Mouse (Mus musculus) MEL (cell line): Measurements from ENCODE around the gene Gclc. TPM values are rescaled to one million over a fixed set of nuclear protein-coding genes. Genes with fewer than 3 reads are reported as not detected.
A peak's percentile ranks its signal among the peaks of the same experiment; 100 is the strongest.

Experiments
- DNase-seq: peaks from one replicate; pipeline ENCODE4 v3.0.0; 2011; ENCODE audit warnings: low read depth, low spot score
- H3K27ac ChIP-seq: 2 replicates; pipeline ENCODE4 v1.5.1; 2012; ENCODE audit warnings: low read depth, mild to moderate bottlenecking, control low read depth, low read length, moderate library complexity; ENCODE audit not compliant: control insufficient read depth
- H3K27me3 ChIP-seq, 2 experiments: fragments of 150-350 bp in 1 of 2; sonication (generic) in 1 of 2; 2 replicates each; pipeline ENCODE4 v1.6.1; 2012; ENCODE audit warnings: low read length in 2 of 2, mild to moderate bottlenecking in 2 of 2, improper control_type of control experiment in 1 of 2, moderate library complexity in 1 of 2; ENCODE audit not compliant: insufficient read depth in 2 of 2, control insufficient read depth in 1 of 2
- H3K36me3 ChIP-seq, 2 experiments: 2 replicates each; pipeline ENCODE4 v1.6.1; 2012 to 2014; ENCODE audit warnings: low read length in 2 of 2, improper control_type of control experiment in 1 of 2, inconsistent platforms in 1 of 2, mild to moderate bottlenecking in 1 of 2; ENCODE audit not compliant: insufficient read depth in 2 of 2, control insufficient read depth in 1 of 2
- H3K4me1 ChIP-seq, 2 experiments: fragments of 150-350 bp in 1 of 2; sonication (generic) in 1 of 2; 2 replicates each; pipeline ENCODE4 v1.6.1; 2012; ENCODE audit warnings: low read length in 2 of 2, improper control_type of control experiment in 1 of 2, mild to moderate bottlenecking in 1 of 2; ENCODE audit not compliant: insufficient read depth in 2 of 2, control insufficient read depth in 1 of 2
- H3K4me3 ChIP-seq, 2 experiments: fragments of 150-350 bp in 1 of 2; sonication (generic) in 1 of 2; 2 replicates each; pipeline ENCODE4 v1.5.1; 2012; ENCODE audit warnings: low read depth in 2 of 2, low read length in 2 of 2, mild to moderate bottlenecking in 2 of 2, moderate library complexity in 2 of 2, control low read depth in 1 of 2, improper control_type of control experiment in 1 of 2; ENCODE audit not compliant: control insufficient read depth in 1 of 2, insufficient read depth in 1 of 2
- H3K79me2 ChIP-seq: 2 replicates; pipeline ENCODE4 v1.6.1; 2012; ENCODE audit warnings: mild to moderate bottlenecking, low read length, moderate library complexity; ENCODE audit not compliant: control insufficient read depth, poor library complexity, insufficient read depth
- H3K9ac ChIP-seq: 2 replicates; pipeline ENCODE4 v1.6.1; 2012; ENCODE audit warnings: low read depth, mild to moderate bottlenecking, control low read depth, low read length, moderate library complexity; ENCODE audit not compliant: control insufficient read depth, poor library complexity, severe bottlenecking
- H3K9me3 ChIP-seq: fragments of 150-350 bp; sonication (generic); replicated peaks from 2 replicates; pipeline ENCODE4 v1.6.1; 2012; ENCODE audit warnings: mild to moderate bottlenecking, low read length, improper control_type of control experiment, moderate library complexity; ENCODE audit not compliant: insufficient read depth
- ELF1 ChIP-seq: IDR thresholded peaks from 2 replicates; pipeline ENCODE4 v1.6.1; 2014; ENCODE audit warnings: low read depth, mild to moderate bottlenecking, inconsistent platforms, low read length, improper control_type of control experiment, moderate library complexity
- EP300 ChIP-seq, 2 experiments: IDR thresholded peaks; 2 replicates each; pipeline ENCODE4 v1.6.1; 2011; ENCODE audit warnings: improper control_type of control experiment in 2 of 2, low read length in 2 of 2, low read depth in 1 of 2, mild to moderate bottlenecking in 1 of 2
- ETS1 ChIP-seq: IDR thresholded peaks from 2 replicates; pipeline ENCODE4 v1.6.1; 2012; ENCODE audit warnings: low read depth, mild to moderate bottlenecking, inconsistent platforms, low read length, improper control_type of control experiment, moderate library complexity
- GABPA ChIP-seq: IDR thresholded peaks from 2 replicates; pipeline ENCODE4 v1.6.1; 2012; ENCODE audit warnings: low read depth, mild to moderate bottlenecking, inconsistent platforms, low read length, improper control_type of control experiment, moderate library complexity
- MXI1 ChIP-seq: IDR thresholded peaks from 2 replicates; pipeline ENCODE4 v1.6.1; 2011; ENCODE audit warnings: mild to moderate bottlenecking, low read depth, low read length, improper control_type of control experiment
- MYB ChIP-seq: IDR thresholded peaks from 2 replicates; pipeline ENCODE4 v1.6.1; 2011; ENCODE audit warnings: mild to moderate bottlenecking, low read depth, low read length, improper control_type of control experiment
- NRF1 ChIP-seq: IDR thresholded peaks from 2 replicates; pipeline ENCODE4 v1.6.1; 2014; ENCODE audit warnings: low read depth, mild to moderate bottlenecking, inconsistent platforms, low read length, improper control_type of control experiment, moderate library complexity; ENCODE audit not compliant: poor library complexity, insufficient read depth, severe bottlenecking
- POLR2A ChIP-seq, 2 experiments: IDR thresholded peaks; 2 replicates each; pipeline ENCODE4 v1.6.1; 2011 to 2012; ENCODE audit warnings: low read length in 2 of 2, mild to moderate bottlenecking in 2 of 2, control low read depth in 1 of 2, improper control_type of control experiment in 1 of 2, low read depth in 1 of 2, moderate library complexity in 1 of 2; ENCODE audit not compliant: control insufficient read depth in 1 of 2, insufficient read depth in 1 of 2, poor library complexity in 1 of 2
- RCOR1 ChIP-seq: IDR thresholded peaks from 2 replicates; pipeline ENCODE4 v1.6.1; 2012; ENCODE audit warnings: low read depth, mild to moderate bottlenecking, inconsistent platforms, low read length, improper control_type of control experiment
- SIN3A ChIP-seq: IDR thresholded peaks from 2 replicates; pipeline ENCODE4 v1.6.1; 2012; ENCODE audit warnings: low read length, improper control_type of control experiment, inconsistent platforms
- TBP ChIP-seq: IDR thresholded peaks from 2 replicates; pipeline ENCODE4 v1.8.0; 2011; ENCODE audit warnings: low read depth, low read length, improper control_type of control experiment
- UBTF ChIP-seq: IDR thresholded peaks from 2 replicates; pipeline ENCODE4 v1.6.1; 2012; ENCODE audit warnings: low read depth, mild to moderate bottlenecking, inconsistent platforms, low read length, improper control_type of control experiment, moderate library complexity, borderline replicate concordance; ENCODE audit not compliant: insufficient read depth
- ZMIZ1 ChIP-seq: IDR thresholded peaks from 2 replicates; pipeline ENCODE4 v1.6.1; 2012; ENCODE audit warnings: low read depth, mild to moderate bottlenecking, inconsistent platforms, low read length, improper control_type of control experiment, moderate library complexity
- polyA plus RNA-seq, 2 experiments: library from polyadenylated mRNA; stranded (reverse) in 1 of 2; unstranded in 1 of 2; fragments of >175 nt in 1 of 2; fragments of >200 nt in 1 of 2; gene quantifications; 2 replicates each; pipeline versions ENCODE4 v1.2.1 to v1.2.4; 2012; ENCODE audit warnings: low replicate concordance in 2 of 2, low read depth in 1 of 2; ENCODE audit not compliant: insufficient read length in 2 of 2, insufficient read depth in 1 of 2, missing spikeins in 1 of 2
- total RNA-seq: library from RNA; depleted of rRNA; stranded (reverse); fragments of 300-350 nt; gene quantifications from 2 replicates; pipeline ENCODE4 v1.2.3, GENCODE M21; 2012

Gene Gclc
- total and polyA plus RNA-seq, 3 experiments = 22.6 to 84.8 (median 50.4) TPM

- Histone ChIP-seq H3K9ac (peak overlapping the region; percentile 56), H3K36me3 (peaks cover 0 to 5% of the 10 kb centered on the region in 2 experiments; a peak in 2 of 4 replicates), H3K9me3 (no peaks in the 10 kb centered on the region), H3K27me3 (no peaks in the 10 kb centered on the region), H3K79me2 (no peaks in the 10 kb centered on the region), H3K4me1 (peaks cover 0 to 22% of the 10 kb centered on the region in 2 experiments; a peak in 3 of 4 replicates), H3K27ac (peak overlapping the region; percentile 82), H3K4me3 (peak overlapping the region; percentile 33 to 57)
- peak; percentile 89 for DNase-seq
- TF ChIP-seq SIN3A = peak; percentile 49
- 0 out of 2 replicates have a peak, but pooled peaks have one; percentile 52 for TF ChIP-seq UBTF
- peak in 1 of 2 experiments; percentile 29; a peak in 1 of 4 replicates for TF ChIP-seq POLR2A (IDR thresholded peaks at IDR 0.05; ENCODE audit: control insufficient read depth in 1 of 2, insufficient read depth in 1 of 2, low read depth in 1 of 2, low read length in 2 of 2, poor library complexity in 1 of 2)
- peak in 1 of 2 experiments; percentile 72; a peak in 3 of 4 replicates for TF ChIP-seq EP300 (IDR thresholded peaks at IDR 0.05; ENCODE audit: low read depth in 1 of 2, low read length in 2 of 2)
- 0 out of 2 replicates have a peak, but pooled peaks have one; percentile 9 for TF ChIP-seq MYB
- TF ChIP-seq RCOR1 = no peak
- peak; percentile 68 for TF ChIP-seq TBP
- TF ChIP-seq ETS1 = peak; percentile 60; the same call in 1 of the 2 replicates
- no peak for TF ChIP-seq MXI1
Measured at GRCm38 (mm10) chr9:77737298-77738041, 16.9 kb upstream of the Gclc start.

GRCm38 (mm10) chr9:77741452-77741851 lies 12.9 kb upstream of the Gclc start:
- Histone ChIP-seq H3K4me3 (no peak overlapping the region), H3K27ac (no peak overlapping the region), H3K4me1 (peaks cover 0 to 20% of the 10 kb centered on the region in 2 experiments; a peak in 3 of 4 replicates), H3K9me3 (no peaks in the 10 kb centered on the region), H3K9ac (no peak overlapping the region), H3K79me2 (no peaks in the 10 kb centered on the region), H3K36me3 (peaks cover 0 to 5% of the 10 kb centered on the region in 2 experiments; a peak in 2 of 4 replicates), H3K27me3 (no peaks in the 10 kb centered on the region)
- TF ChIP-seq GABPA (no peak), MYB (no peak), MXI1 (no peak), SIN3A (no peak), ELF1 (no peak), ZMIZ1 (no peak), NRF1 (no peak)
- DNase-seq = no peak
